Mouse (Mus musculus) liver, embryonic 14.5 days (tissue): ENCODE measurements at regions not wholly inside any gene's neighbourhood (a gene's known extent, or its start where the extent isn't known, plus 50 kb on each side); places are given as distances from the start of the nearest gene placed in this dataset.

Source experiments
- ATAC-seq: fragments of 200-750 bp; cut with Nextera tagmentation; 2 replicates; pipeline ENCODE4 v1.8.0; 2017; ENCODE audit warnings: moderate number of reproducible peaks, mild to moderate bottlenecking, moderate library complexity; ENCODE audit not compliant: insufficient read depth
- DNase-seq, 3 experiments: peaks; one replicate each; pipeline ENCODE4 v3.0.0-alpha.2; 2012 to 2013; ENCODE audit warnings: low read depth in 3 of 3, low spot score in 3 of 3
- H3K27ac ChIP-seq: fragments of 300-500 bp; sonication (generic); 2 replicates; pipeline ENCODE4 v1.5.1; 2014; ENCODE audit warnings: moderate library complexity, mild to moderate bottlenecking, control low read depth, inconsistent platforms
- H3K27me3 ChIP-seq: fragments of 300-500 bp; sonication (generic); 2 replicates; pipeline ENCODE4 v1.6.1; 2014; ENCODE audit warnings: mild to moderate bottlenecking, low read length, moderate library complexity; ENCODE audit not compliant: control insufficient read depth, insufficient read depth
- H3K36me3 ChIP-seq: fragments of 300-500 bp; sonication (generic); replicated peaks from 2 replicates; pipeline ENCODE4 v1.6.1; 2014; ENCODE audit warnings: low read depth; ENCODE audit not compliant: control insufficient read depth, insufficient read depth
- H3K4me1 ChIP-seq, 2 experiments: fragments of 200-500 bp in 1 of 2; fragments of 300-500 bp in 1 of 2; sonication (generic) in 1 of 2; replicated peaks; 2 replicates each; pipeline ENCODE4 v1.6.1; 2012 to 2014; ENCODE audit warnings: antibody characterized with exemption in 1 of 2, inconsistent platforms in 1 of 2, low read length in 1 of 2; ENCODE audit not compliant: control insufficient read depth in 2 of 2, insufficient read depth in 2 of 2
- H3K4me2 ChIP-seq: fragments of 300-500 bp; sonication (generic); 2 replicates; pipeline ENCODE4 v1.6.1; 2014; ENCODE audit warnings: low read depth, mild to moderate bottlenecking, control low read depth, moderate library complexity
- H3K4me3 ChIP-seq, 2 experiments: fragments of 200-500 bp in 1 of 2; fragments of 300-500 bp in 1 of 2; sonication (generic) in 1 of 2; 2 replicates each; pipeline ENCODE4 v1.5.1; 2012 to 2014; ENCODE audit warnings: low read depth in 2 of 2, low read length in 2 of 2, mild to moderate bottlenecking in 2 of 2, control low read depth in 1 of 2, inconsistent platforms in 1 of 2, moderate library complexity in 1 of 2; ENCODE audit not compliant: insufficient read depth in 1 of 2
- H3K9ac ChIP-seq: fragments of 300-500 bp; sonication (generic); replicated peaks from 2 replicates; pipeline ENCODE4 v1.6.1; 2014; ENCODE audit warnings: mild to moderate bottlenecking, control low read depth, moderate library complexity
- H3K9me3 ChIP-seq: fragments of 300-500 bp; sonication (generic); 2 replicates; pipeline ENCODE4 v1.6.1; 2016; ENCODE audit warnings: low read length, mixed read lengths; ENCODE audit not compliant: control insufficient read depth
- CTCF ChIP-seq: IDR thresholded peaks from 2 replicates; pipeline ENCODE4 v1.5.1; 2016; ENCODE audit warnings: antibody characterized with exemption, low read depth, control low read depth
- EP300 ChIP-seq: IDR thresholded peaks from 2 replicates; pipeline ENCODE4 v1.6.1; 2016; ENCODE audit warnings: antibody characterized with exemption, low read depth
- WGBS: fragments of 180-500 bp; shearing (Covaris S2); extraction: QIAGEN DNeasy Blood & Tissue Kit; methylation state at CpG from one replicate; pipeline ENCODE4 v1.1.7; 2014; ENCODE audit not compliant: insufficient replicate concordance; 5-methylcytosine and 5-hydroxymethylcytosine counted together

GRCm38 (mm10) chr1:154286080-154286479 lies 85.1 kb downstream of the Zfp648 start:
- ATAC-seq (no peak), DNase-seq (no peak)
- Histone ChIP-seq H3K9me3 (no peaks in the 10 kb centered on the region), H3K4me2 (no peak overlapping the region), H3K36me3 (no peaks in the 10 kb centered on the region), H3K27ac (no peak overlapping the region), H3K27me3 (no peaks in the 10 kb centered on the region), H3K4me1 (no peaks in the 10 kb centered on the region), H3K9ac (no peak overlapping the region), H3K4me3 (no peak overlapping the region)
- 47% methylated on average over 4 of the region's 4 CpGs for WGBS
- TF ChIP-seq CTCF, result no peak
- no peak for TF ChIP-seq EP300

- 57% methylated on average over 4 of the region's 4 CpGs for WGBS
- DNase-seq, result no peak
- no peak overlapping the region for H3K9ac ChIP-seq
- no peak overlapping the region for H3K4me3 ChIP-seq
- H3K4me2 ChIP-seq, result no peak overlapping the region
- no peaks in the 10 kb centered on the region for H3K9me3 ChIP-seq
- ATAC-seq, result no peak
- no peak overlapping the region for H3K27ac ChIP-seq
- no peaks in the 10 kb centered on the region for H3K27me3 ChIP-seq
- TF ChIP-seq CTCF (no peak), EP300 (no peak)
- no peaks in the 10 kb centered on the region for H3K36me3 ChIP-seq
- no peaks in the 10 kb centered on the region for H3K4me1 ChIP-seq
Measured at GRCm38 (mm10) chr1:154292729-154293128, 91.7 kb downstream of the Zfp648 start.

DNA sequence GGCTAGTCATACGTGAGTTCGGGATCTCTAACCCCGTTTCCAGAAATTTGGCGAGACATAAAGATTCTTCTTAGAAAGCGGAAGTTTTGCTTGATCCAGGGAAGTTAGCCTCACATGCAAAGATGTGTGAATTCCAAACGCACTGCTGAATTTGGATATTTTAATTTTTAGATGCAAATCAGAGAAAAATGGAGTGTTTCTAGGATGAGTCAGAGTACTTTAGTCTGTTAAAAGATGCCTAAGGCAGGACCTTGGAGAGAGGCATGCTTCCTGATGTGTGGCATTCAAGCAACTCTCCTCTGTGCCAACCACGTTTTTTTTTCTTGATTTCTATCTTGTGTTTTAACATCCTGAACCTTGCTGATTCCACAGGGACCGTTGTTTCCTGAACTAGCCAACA lies 95.1 kb downstream of the Zfp648 start:
- 66% methylated on average over 8 of the region's 8 CpGs for WGBS
- no peak for DNase-seq
- no peaks in the 10 kb centered on the region for H3K4me1 ChIP-seq

GRCm38 (mm10) chr1:154299866-154300265 lies 98.9 kb downstream of the Zfp648 start:
- H3K4me3 ChIP-seq, result no peak overlapping the region
- H3K9ac ChIP-seq, result no peak overlapping the region
- no peaks in the 10 kb centered on the region for H3K9me3 ChIP-seq
- DNase-seq, result no peak
- WGBS, result 48% methylated on average over 4 of the region's 4 CpGs
- H3K4me2 ChIP-seq, result no peak overlapping the region
- no peak for ATAC-seq
- no peaks in the 10 kb centered on the region for H3K36me3 ChIP-seq
- no peak overlapping the region for H3K27ac ChIP-seq
- no peaks in the 10 kb centered on the region for H3K27me3 ChIP-seq
- no peaks in the 10 kb centered on the region for H3K4me1 ChIP-seq
- no peak for TF ChIP-seq CTCF
- no peak for TF ChIP-seq EP300

More for the DNA sequence above, 95.1 kb downstream of the Zfp648 start:
- Histone ChIP-seq H3K4me2 (no peak overlapping the region), H3K27me3 (no peaks in the 10 kb centered on the region), H3K4me3 (no peak overlapping the region), H3K9ac (no peak overlapping the region), H3K36me3 (no peaks in the 10 kb centered on the region), H3K9me3 (no peaks in the 10 kb centered on the region), H3K27ac (no peak overlapping the region)
- ATAC-seq, result no peak
- TF ChIP-seq CTCF (no peak), EP300 (no peak)

DNA sequence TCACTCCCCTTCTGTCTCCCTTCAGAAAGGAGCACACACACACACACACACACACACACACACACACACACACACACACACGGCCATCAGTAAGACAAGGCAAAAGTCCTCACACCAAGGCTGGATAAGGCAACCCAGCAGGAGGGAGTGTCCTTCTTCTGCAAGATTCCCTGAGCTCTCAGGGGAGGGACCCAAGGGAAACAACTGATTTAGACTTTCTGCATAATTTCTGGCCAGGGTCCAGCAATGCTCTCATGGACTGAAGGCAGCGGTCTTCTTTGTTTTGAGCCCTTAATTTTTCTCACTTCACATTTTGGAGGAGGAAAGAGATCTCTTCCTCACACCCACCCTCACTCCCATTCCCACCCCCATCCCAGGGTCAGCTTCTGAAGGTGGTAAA lies 108.7 kb downstream of the Zfp648 start:
- no peak overlapping the region for H3K4me2 ChIP-seq
- no peaks in the 10 kb centered on the region for H3K9me3 ChIP-seq
- H3K9ac ChIP-seq, result no peak overlapping the region
- H3K36me3 ChIP-seq, result no peaks in the 10 kb centered on the region
- TF ChIP-seq EP300 (no peak), CTCF (no peak)
- DNase-seq (no peak), ATAC-seq (no peak)
- no peaks in the 10 kb centered on the region for H3K27me3 ChIP-seq
- 62% methylated on average over 2 of the region's 2 CpGs for WGBS
- H3K4me3 ChIP-seq, result no peak overlapping the region
- no peak overlapping the region for H3K27ac ChIP-seq
- no peaks in the 10 kb centered on the region for H3K4me1 ChIP-seq
